Mouse (Mus musculus) forebrain, embryonic 13.5 days (tissue): ENCODE measurements around the gene Eml3. TPM values are rescaled to one million over a fixed set of nuclear protein-coding genes. Genes with fewer than 3 reads are reported as not detected.
"Not testable (repeated sequence)": the region's sequence is repeated elsewhere in the genome, so short reads cannot be mapped to it uniquely, and the experiment has no call there.

ENCODE experiments used
- ATAC-seq: fragments of 200-750 bp; cut with Nextera tagmentation; 2 replicates; pipeline ENCODE4 v1.8.0; 2017
- H3K27ac ChIP-seq: fragments of 300-500 bp; sonication (generic); 2 replicates; pipeline ENCODE4 v1.5.1; 2015; ENCODE audit warnings: inconsistent platforms, mild to moderate bottlenecking, moderate library complexity
- H3K27me3 ChIP-seq: fragments of 300-500 bp; sonication (generic); 2 replicates; pipeline ENCODE4 v1.6.1; 2015; ENCODE audit warnings: mild to moderate bottlenecking, inconsistent platforms
- H3K36me3 ChIP-seq: fragments of 300-500 bp; sonication (generic); 2 replicates; pipeline ENCODE4 v1.6.1; 2015; ENCODE audit warnings: mild to moderate bottlenecking, inconsistent platforms; ENCODE audit not compliant: poor library complexity, severe bottlenecking
- H3K4me1 ChIP-seq: fragments of 300-500 bp; sonication (generic); 2 replicates; pipeline ENCODE4 v1.6.1; 2015; ENCODE audit warnings: inconsistent platforms
- H3K4me2 ChIP-seq: fragments of 300-500 bp; sonication (generic); 2 replicates; pipeline ENCODE4 v1.6.1; 2015; ENCODE audit warnings: inconsistent platforms, mild to moderate bottlenecking, moderate library complexity
- H3K4me3 ChIP-seq: fragments of 300-500 bp; sonication (generic); 2 replicates; pipeline ENCODE4 v1.5.1; 2015; ENCODE audit warnings: mild to moderate bottlenecking, inconsistent platforms
- H3K9ac ChIP-seq: fragments of 300-500 bp; sonication (generic); 2 replicates; pipeline ENCODE4 v1.6.1; 2015; ENCODE audit warnings: mild to moderate bottlenecking, inconsistent platforms
- H3K9me3 ChIP-seq: fragments of 300-500 bp; sonication (generic); replicated peaks from 2 replicates; pipeline ENCODE4 v1.6.1; 2016; ENCODE audit warnings: inconsistent platforms
- WGBS: fragments of 180-500 bp; shearing (Covaris S2); methylation state at CpG from one replicate; pipeline ENCODE4 v1.1.7; 2015; 5-methylcytosine and 5-hydroxymethylcytosine counted together
- polyA plus RNA-seq: library from polyadenylated mRNA; unstranded; fragments of >200 nt; fragmentation: Nextera tagmentation; extraction: Ambion mirVana; gene quantifications from 2 replicates; pipeline ENCODE4 v1.2.1, GENCODE M21; 2015

Gene Eml3
- polyA plus RNA-seq, 1 experiment from 2014 or later: 9.6 TPM

DNA sequence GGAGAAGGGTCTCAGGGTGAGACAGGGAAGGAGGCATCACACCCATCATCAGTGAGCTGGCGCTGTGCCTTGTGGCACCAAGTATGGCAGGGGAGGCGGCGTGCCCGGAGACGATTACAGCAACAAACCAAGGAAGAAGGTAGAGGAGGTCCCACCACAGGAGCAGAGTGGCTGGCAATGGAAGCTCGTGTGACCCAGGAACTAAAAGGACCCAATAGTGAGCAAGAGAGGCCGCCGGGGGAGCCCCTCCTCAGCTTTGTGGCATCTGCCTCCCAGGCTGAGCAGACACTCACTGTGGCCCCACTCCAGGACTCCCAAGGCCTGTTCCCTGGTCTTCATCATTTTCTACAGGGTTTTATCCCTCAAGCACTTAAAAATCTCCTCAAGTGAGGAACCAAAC, 36.4 kb downstream of the Eml3 start:
- WGBS: 83% methylated on average over 8 of the region's 8 CpGs
- peaks cover 25% of the 10 kb centered on the region for H3K4me1 ChIP-seq
- H3K27ac ChIP-seq: peak overlapping the region; percentile 84; the same call in 1 of the 2 replicates
- ATAC-seq: no peak
- peak overlapping the region; percentile 82 for H3K4me2 ChIP-seq
- H3K9me3 ChIP-seq: no peaks in the 10 kb centered on the region
- no peaks in the 10 kb centered on the region for H3K27me3 ChIP-seq
- peaks cover 75% of the 10 kb centered on the region for H3K36me3 ChIP-seq
- H3K4me3 ChIP-seq: peak overlapping the region; percentile 73
- H3K9ac ChIP-seq: peak overlapping the region; percentile 53; the same call in 1 of the 2 replicates

- H3K36me3 ChIP-seq: peaks cover 76% of the 10 kb centered on the region
- ATAC-seq: no peak
- peak overlapping the region; percentile 82 for H3K4me2 ChIP-seq
- WGBS: 51% methylated on average over 5 of the region's 5 CpGs
- peak overlapping the region; percentile 73 for H3K4me3 ChIP-seq
- no peaks in the 10 kb centered on the region for H3K27me3 ChIP-seq
- peaks cover 25% of the 10 kb centered on the region for H3K4me1 ChIP-seq
- no peaks in the 10 kb centered on the region for H3K9me3 ChIP-seq
- peak overlapping the region; percentile 53 for H3K9ac ChIP-seq
- H3K27ac ChIP-seq: peak overlapping the region; percentile 84
Measured at GRCm38 (mm10) chr19:8966198-8966589, 36.8 kb downstream of the Eml3 start.

GRCm38 (mm10) chr19:8966590-8967372, 37.4 kb downstream of the Eml3 start, which contains the start of gene Eef1g:
TSS of gene Eef1g (plus strand) at chr19:8967041.
- peak; percentile 99 for ATAC-seq
- under 1% methylated on average over 52 of the region's 52 CpGs for WGBS
- H3K36me3 ChIP-seq: peaks cover 76% of the 10 kb centered on the region
- peak within 1 kb of the TSS; percentile 73 for H3K4me3 ChIP-seq
- no peaks in the 10 kb centered on the region for H3K27me3 ChIP-seq
- peaks cover 25% of the 10 kb centered on the region for H3K4me1 ChIP-seq
- H3K9me3 ChIP-seq: no peaks in the 10 kb centered on the region
- peak within 1 kb of the TSS; percentile 82 for H3K4me2 ChIP-seq
- peak within 1 kb of the TSS; percentile 94 for H3K9ac ChIP-seq
- H3K27ac ChIP-seq: peak within 1 kb of the TSS; percentile 86

- Histone ChIP-seq H3K4me3 (peak overlapping the region; percentile 73), H3K27me3 (no peaks in the 10 kb centered on the region), H3K9ac (peak overlapping the region; percentile 94), H3K36me3 (peaks cover 76% of the 10 kb centered on the region), H3K9me3 (no peaks in the 10 kb centered on the region), H3K4me1 (peaks cover 25% of the 10 kb centered on the region), H3K27ac (peak overlapping the region; percentile 86), H3K4me2 (peak overlapping the region; percentile 82)
- WGBS: 0% methylated on average over 8 of the region's 8 CpGs
- no peak for ATAC-seq
Measured at GRCm38 (mm10) chr19:8967373-8967743, 38.0 kb downstream of the Eml3 start.

GRCm38 (mm10) chr19:8967893-8968292, 38.5 kb downstream of the Eml3 start:
- no peak for ATAC-seq
- WGBS: 5% methylated on average over 9 of the region's 9 CpGs
- no peak overlapping the region for H3K27ac ChIP-seq
- peaks cover 76% of the 10 kb centered on the region for H3K36me3 ChIP-seq
- no peaks in the 10 kb centered on the region for H3K9me3 ChIP-seq
- no peaks in the 10 kb centered on the region for H3K27me3 ChIP-seq
- H3K4me1 ChIP-seq: peaks cover 25% of the 10 kb centered on the region
- peak overlapping the region; percentile 82 for H3K4me2 ChIP-seq
- H3K9ac ChIP-seq: peak overlapping the region; percentile 94
- H3K4me3 ChIP-seq: peak overlapping the region; percentile 73

GRCm38 (mm10) chr19:8972491-8972890, 43.1 kb downstream of the Eml3 start:
- not testable (repeated sequence) for H3K27ac ChIP-seq, H3K4me2 ChIP-seq, ATAC-seq, H3K9me3 ChIP-seq, H3K4me3 ChIP-seq, H3K27me3 ChIP-seq, H3K9ac ChIP-seq
- Histone ChIP-seq H3K36me3 (peaks cover 91% of the 10 kb centered on the region), H3K4me1 (peaks cover 13% of the 10 kb centered on the region)
- 90% methylated on average over 8 of the region's 8 CpGs for WGBS

DNA sequence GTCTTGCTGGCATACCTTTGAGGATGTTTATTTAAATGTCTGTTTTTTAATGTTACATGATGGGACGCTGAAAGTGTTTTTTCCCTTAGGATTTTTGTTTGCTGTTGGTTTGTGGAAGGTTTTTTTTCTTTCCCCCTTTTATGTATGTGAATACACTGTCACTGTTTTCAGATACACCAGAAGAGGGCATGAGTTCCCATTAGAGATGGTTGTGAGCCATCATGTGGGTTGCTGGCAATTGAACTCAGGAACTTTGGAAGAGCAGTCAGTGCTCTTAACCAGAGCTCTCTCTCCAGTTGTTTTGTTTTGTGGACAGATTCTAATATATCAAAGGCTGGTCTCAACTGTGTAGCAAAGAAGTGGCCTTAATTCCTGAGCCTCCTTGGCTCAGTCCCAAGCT, 45.3 kb downstream of the Eml3 start:
- H3K36me3 ChIP-seq: peaks cover 99% of the 10 kb centered on the region
- no peak overlapping the region for H3K9ac ChIP-seq
- H3K27ac ChIP-seq: no peak overlapping the region
- H3K4me2 ChIP-seq: no peak overlapping the region
- WGBS: 91% methylated on average over 1 of the region's 1 CpGs
- no peaks in the 10 kb centered on the region for H3K9me3 ChIP-seq
- no peaks in the 10 kb centered on the region for H3K4me1 ChIP-seq
- ATAC-seq: no peak
- no peaks in the 10 kb centered on the region for H3K27me3 ChIP-seq
- H3K4me3 ChIP-seq: no peak overlapping the region

GRCm38 (mm10) chr19:8975491-8975890, 46.1 kb downstream of the Eml3 start:
- H3K9ac ChIP-seq: no peak overlapping the region
- no peaks in the 10 kb centered on the region for H3K27me3 ChIP-seq
- H3K4me2 ChIP-seq: no peak overlapping the region
- no peak for ATAC-seq
- 0 out of 2 replicates have a peak, but pooled peaks cover 3% of the 10 kb centered on the region for H3K4me1 ChIP-seq
- 95% methylated on average over 2 of the region's 2 CpGs for WGBS
- H3K27ac ChIP-seq: no peak overlapping the region
- H3K4me3 ChIP-seq: no peak overlapping the region
- H3K36me3 ChIP-seq: peaks cover 99% of the 10 kb centered on the region
- no peaks in the 10 kb centered on the region for H3K9me3 ChIP-seq

DNA sequence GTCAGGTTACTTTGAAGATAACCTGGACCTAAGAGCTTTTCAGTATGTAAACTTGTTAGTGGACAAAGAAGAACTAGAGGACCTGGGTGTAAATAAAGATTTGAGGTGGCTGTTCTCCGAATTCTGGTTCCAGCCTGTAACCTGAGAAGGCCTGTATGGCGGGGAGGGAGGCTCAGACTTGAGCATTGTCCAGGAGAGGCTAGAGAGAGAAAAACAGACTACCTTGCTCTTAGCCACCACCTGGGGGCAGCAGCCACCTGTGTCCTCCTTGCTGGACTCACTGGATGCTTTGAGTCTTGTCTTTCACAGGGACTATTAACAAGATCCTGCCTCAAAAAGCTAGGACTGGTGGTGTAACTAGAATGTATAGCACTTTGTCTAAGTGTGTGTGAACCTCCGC, 47.2 kb downstream of the Eml3 start:
- H3K9ac ChIP-seq: no peak overlapping the region
- H3K27me3 ChIP-seq: no peaks in the 10 kb centered on the region
- no peak overlapping the region for H3K4me2 ChIP-seq
- 39% methylated on average over 3 of the region's 3 CpGs for WGBS
- peaks cover 11% of the 10 kb centered on the region for H3K4me1 ChIP-seq
- H3K36me3 ChIP-seq: peaks cover 93% of the 10 kb centered on the region
- H3K27ac ChIP-seq: no peak overlapping the region
- ATAC-seq: peak; percentile 66; the same call in 1 of the 2 replicates
- no peak overlapping the region for H3K4me3 ChIP-seq
- no peaks in the 10 kb centered on the region for H3K9me3 ChIP-seq

- Histone ChIP-seq H3K9ac (no peak overlapping the region), H3K36me3 (peaks cover 56% of the 10 kb centered on the region), H3K9me3 (no peaks in the 10 kb centered on the region), H3K4me3 (no peak overlapping the region), H3K4me1 (peaks cover 53% of the 10 kb centered on the region), H3K27me3 (no peaks in the 10 kb centered on the region), H3K4me2 (no peak overlapping the region), H3K27ac (no peak overlapping the region; the same call in 1 of the 2 replicates)
- WGBS: 47% methylated on average over 5 of the region's 5 CpGs
- no peak for ATAC-seq
Measured at GRCm38 (mm10) chr19:8980771-8981170, 51.4 kb downstream of the Eml3 start.

DNA sequence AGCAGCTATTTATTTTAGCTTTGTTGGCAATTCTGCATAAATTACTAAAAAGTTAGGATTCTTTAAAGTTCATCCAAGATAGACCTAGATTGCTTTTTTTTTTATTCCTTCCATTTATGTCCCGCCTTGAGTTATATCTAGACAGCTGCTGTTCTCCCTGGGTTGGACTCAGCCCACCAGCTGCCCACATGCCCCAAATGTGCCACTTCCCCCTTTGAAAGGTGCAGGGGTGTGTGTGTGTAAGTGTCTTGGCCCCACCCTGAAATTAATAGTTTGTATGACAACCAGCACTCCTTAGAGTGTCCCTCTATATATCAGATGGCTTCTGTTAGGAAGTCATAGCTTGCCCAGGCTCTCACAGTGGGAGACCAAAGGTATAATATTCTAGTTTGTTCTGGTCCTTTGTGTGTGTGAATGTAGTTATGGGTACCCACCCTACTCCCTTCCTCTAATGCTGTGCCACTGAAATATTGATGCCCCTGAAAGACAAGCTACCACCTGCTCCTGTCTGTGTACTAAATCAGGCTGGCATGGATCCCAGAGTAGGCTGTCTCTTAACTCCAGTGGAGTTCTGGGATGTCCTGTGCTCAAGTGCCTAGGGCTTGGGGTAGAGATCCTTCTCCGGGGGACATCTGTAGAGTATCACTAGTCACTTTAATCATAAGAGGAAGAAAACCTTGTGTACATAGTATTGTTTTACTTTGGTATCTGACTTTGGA, 52.3 kb downstream of the Eml3 start:
- Histone ChIP-seq H3K4me3 (no peak overlapping the region), H3K9ac (no peak overlapping the region), H3K27ac (peak overlapping the region; percentile 57), H3K4me1 (peaks cover 58% of the 10 kb centered on the region), H3K36me3 (peaks cover 48% of the 10 kb centered on the region), H3K4me2 (no peak overlapping the region), H3K9me3 (no peaks in the 10 kb centered on the region), H3K27me3 (no peaks in the 10 kb centered on the region)
- ATAC-seq: peak; percentile 22
- WGBS: 71% methylated on average over 2 of the region's 2 CpGs
